Mouse (Mus musculus): ENCODE results near the gene Itsn1.

GRCm38 (mm10) chr16:91751644-91752385 is 22.7 kb downstream of the Itsn1 start:
- TF ChIP-seq CTCF (IDR thresholded peaks at IDR 0.05; ENCODE audit: insufficient read depth, low read length) (no peak), POLR2A (IDR thresholded peaks at IDR 0.05; ENCODE audit: borderline replicate concordance, extremely low read depth, low read depth, low read length) (no peak)
